Mouse (Mus musculus): ENCODE results near the gene Gch1. TPM values are rescaled to one million over a fixed set of nuclear protein-coding genes. Genes with fewer than 3 reads are reported as not detected.

Gene Gch1
- polyA plus RNA-seq, 1 experiment from 2014 or later = 5.3 TPM

GRCm38 (mm10) chr14:47160051-47160640 lies 29.1 kb downstream of the Gch1 start:
- Histone ChIP-seq H3K4me2 (no peak overlapping the region), H3K27ac (no peak overlapping the region), H3K9me3 (replicated peaks) (no peaks in the 10 kb centered on the region), H3K4me3 (no peak overlapping the region), H3K9ac (no peak overlapping the region), H3K4me1 (replicated peaks) (no peaks in the 10 kb centered on the region), H3K36me3 (no peaks in the 10 kb centered on the region), H3K27me3 (no peaks in the 10 kb centered on the region)
- WGBS = 58% methylated on average over 2 of the region's 2 CpGs
- no peak for ATAC-seq (replicated peaks; ENCODE audit: insufficient number of reproducible peaks, insufficient read depth, low FRiP score, low read depth)

GRCm38 (mm10) chr14:47154303-47154702 lies 34.9 kb downstream of the Gch1 start:
- Histone ChIP-seq H3K4me1 (replicated peaks) (peaks cover 6% of the 10 kb centered on the region; the same call in 1 of the 2 replicates), H3K27ac (peak overlapping the region; percentile 29; the same call in 1 of the 2 replicates), H3K9ac (no peak overlapping the region), H3K9me3 (replicated peaks) (no peaks in the 10 kb centered on the region), H3K4me2 (no peak overlapping the region), H3K4me3 (no peak overlapping the region), H3K36me3 (no peaks in the 10 kb centered on the region), H3K27me3 (no peaks in the 10 kb centered on the region)
- WGBS = 33% methylated on average over 3 of the region's 3 CpGs
- no peak for ATAC-seq (replicated peaks; ENCODE audit: insufficient number of reproducible peaks, insufficient read depth, low FRiP score, low read depth)

- Histone ChIP-seq H3K4me2 (no peak overlapping the region), H3K27ac (no peak overlapping the region), H3K9me3 (replicated peaks) (no peaks in the 10 kb centered on the region), H3K9ac (no peak overlapping the region), H3K36me3 (no peaks in the 10 kb centered on the region), H3K27me3 (no peaks in the 10 kb centered on the region), H3K4me1 (replicated peaks) (peaks cover 6% of the 10 kb centered on the region; the same call in 1 of the 2 replicates), H3K4me3 (no peak overlapping the region)
- ATAC-seq (replicated peaks; ENCODE audit: insufficient number of reproducible peaks, insufficient read depth, low FRiP score, low read depth) = no peak
- 88% methylated on average over 6 of the region's 6 CpGs for WGBS
Observed at GRCm38 (mm10) chr14:47151306-47151705, 37.9 kb downstream of the Gch1 start.

- WGBS = 67% methylated on average over 5 of the region's 5 CpGs
- Histone ChIP-seq H3K27me3 (no peaks in the 10 kb centered on the region), H3K4me1 (replicated peaks) (no peaks in the 10 kb centered on the region), H3K27ac (no peak overlapping the region), H3K4me3 (no peak overlapping the region), H3K4me2 (no peak overlapping the region), H3K9me3 (replicated peaks) (no peaks in the 10 kb centered on the region), H3K36me3 (no peaks in the 10 kb centered on the region), H3K9ac (no peak overlapping the region)
- ATAC-seq (replicated peaks; ENCODE audit: insufficient number of reproducible peaks, insufficient read depth, low FRiP score, low read depth) = no peak
Observed at GRCm38 (mm10) chr14:47144326-47144725, 44.9 kb downstream of the Gch1 start.

GRCm38 (mm10) chr14:47138853-47139252 lies 50.4 kb downstream of the Gch1 start:
- H3K9ac ChIP-seq = no peak overlapping the region
- H3K4me1 ChIP-seq (replicated peaks) = no peaks in the 10 kb centered on the region; the same call in 1 of the 2 replicates
- no peaks in the 10 kb centered on the region for H3K36me3 ChIP-seq
- H3K9me3 ChIP-seq (replicated peaks) = no peaks in the 10 kb centered on the region
- H3K27me3 ChIP-seq = no peaks in the 10 kb centered on the region
- no peak overlapping the region for H3K27ac ChIP-seq
- ATAC-seq (replicated peaks; ENCODE audit: insufficient number of reproducible peaks, insufficient read depth, low FRiP score, low read depth) = no peak
- no peak overlapping the region for H3K4me2 ChIP-seq
- WGBS = 62% methylated on average over 3 of the region's 3 CpGs
- H3K4me3 ChIP-seq = no peak overlapping the region

GRCm38 (mm10) chr14:47136637-47137036 lies 52.6 kb downstream of the Gch1 start:
- H3K9me3 ChIP-seq (replicated peaks) = no peaks in the 10 kb centered on the region
- H3K27me3 ChIP-seq = no peaks in the 10 kb centered on the region
- H3K36me3 ChIP-seq = no peaks in the 10 kb centered on the region
- no peak overlapping the region for H3K27ac ChIP-seq
- no peak overlapping the region for H3K4me3 ChIP-seq
- WGBS = 57% methylated on average over 5 of the region's 5 CpGs
- H3K9ac ChIP-seq = no peak overlapping the region
- no peak for ATAC-seq (replicated peaks; ENCODE audit: insufficient number of reproducible peaks, insufficient read depth, low FRiP score, low read depth)
- no peaks in the 10 kb centered on the region; the same call in 1 of the 2 replicates for H3K4me1 ChIP-seq (replicated peaks)
- no peak overlapping the region for H3K4me2 ChIP-seq

- Histone ChIP-seq H3K27me3 (no peaks in the 10 kb centered on the region), H3K4me1 (replicated peaks) (no peaks in the 10 kb centered on the region; the same call in 1 of the 2 replicates), H3K4me3 (no peak overlapping the region), H3K36me3 (no peaks in the 10 kb centered on the region), H3K4me2 (no peak overlapping the region), H3K9me3 (replicated peaks) (no peaks in the 10 kb centered on the region), H3K27ac (no peak overlapping the region), H3K9ac (no peak overlapping the region)
- ATAC-seq (replicated peaks; ENCODE audit: insufficient number of reproducible peaks, insufficient read depth, low FRiP score, low read depth) = no peak; the same call in 1 of the 2 replicates
- 62% methylated on average over 10 of the region's 10 CpGs for WGBS
Observed at GRCm38 (mm10) chr14:47133948-47134347, 55.3 kb downstream of the Gch1 start.

GRCm38 (mm10) chr14:47127987-47128386 lies 61.2 kb downstream of the Gch1 start:
- 81% methylated on average over 5 of the region's 5 CpGs for WGBS
- ATAC-seq (replicated peaks; ENCODE audit: insufficient number of reproducible peaks, insufficient read depth, low FRiP score, low read depth) = no peak
- no peak overlapping the region for H3K4me3 ChIP-seq

GRCm38 (mm10) chr14:47117522-47117921 lies 71.7 kb downstream of the Gch1 start:
- H3K27me3 ChIP-seq = no peaks in the 10 kb centered on the region

More at GRCm38 (mm10) chr14:47127987-47128386, 61.2 kb downstream of the Gch1 start:
- no peak overlapping the region for H3K4me2 ChIP-seq
- H3K27me3 ChIP-seq = no peaks in the 10 kb centered on the region
- H3K4me1 ChIP-seq (replicated peaks) = no peaks in the 10 kb centered on the region
- H3K27ac ChIP-seq = no peak overlapping the region
- H3K9me3 ChIP-seq (replicated peaks) = no peaks in the 10 kb centered on the region
- H3K36me3 ChIP-seq = no peaks in the 10 kb centered on the region
- H3K9ac ChIP-seq = no peak overlapping the region

GRCm38 (mm10) chr14:47116062-47116762 lies 73.0 kb downstream of the Gch1 start:
- Histone ChIP-seq H3K9me3 (replicated peaks) (no peaks in the 10 kb centered on the region), H3K4me1 (replicated peaks) (no peaks in the 10 kb centered on the region; the same call in 1 of the 2 replicates), H3K36me3 (no peaks in the 10 kb centered on the region), H3K4me3 (no peak overlapping the region), H3K27me3 (no peaks in the 10 kb centered on the region), H3K27ac (no peak overlapping the region), H3K4me2 (no peak overlapping the region), H3K9ac (no peak overlapping the region)
- ATAC-seq (replicated peaks; ENCODE audit: insufficient number of reproducible peaks, insufficient read depth, low FRiP score, low read depth) = no peak
- 62% methylated on average over 9 of the region's 10 CpGs for WGBS

More at GRCm38 (mm10) chr14:47117522-47117921, 71.7 kb downstream of the Gch1 start:
- Histone ChIP-seq H3K9me3 (replicated peaks) (no peaks in the 10 kb centered on the region), H3K4me1 (replicated peaks) (no peaks in the 10 kb centered on the region; the same call in 1 of the 2 replicates), H3K27ac (no peak overlapping the region), H3K4me2 (no peak overlapping the region), H3K4me3 (no peak overlapping the region), H3K9ac (no peak overlapping the region), H3K36me3 (no peaks in the 10 kb centered on the region)
- no peak for ATAC-seq (replicated peaks; ENCODE audit: insufficient number of reproducible peaks, insufficient read depth, low FRiP score, low read depth)
- WGBS = 65% methylated on average over 7 of the region's 7 CpGs

GRCm38 (mm10) chr14:47115154-47115553 lies 74.1 kb downstream of the Gch1 start:
- ATAC-seq (replicated peaks; ENCODE audit: insufficient number of reproducible peaks, insufficient read depth, low FRiP score, low read depth) = no peak
- Histone ChIP-seq H3K4me2 (no peak overlapping the region), H3K9me3 (replicated peaks) (no peaks in the 10 kb centered on the region), H3K9ac (no peak overlapping the region), H3K36me3 (no peaks in the 10 kb centered on the region), H3K27me3 (no peaks in the 10 kb centered on the region), H3K27ac (no peak overlapping the region), H3K4me1 (replicated peaks) (no peaks in the 10 kb centered on the region; the same call in 1 of the 2 replicates), H3K4me3 (no peak overlapping the region)
- 49% methylated on average over 9 of the region's 9 CpGs for WGBS
